Mouse (Mus musculus) WW6 (cell line): Measurements from ENCODE around the gene BC049352.
A peak's percentile ranks its signal among the peaks of the same experiment; 100 is the strongest.

Source experiments
- DNase-seq: peaks from one replicate; pipeline ENCODE4 v3.0.0-alpha.2; 2013; ENCODE audit warnings: low read depth, low spot score

The BC049352 gene

GRCm38 (mm10) chr9:45250306-45250705 lies 68.5 kb downstream of the BC049352 start:
- no peak for DNase-seq

GRCm38 (mm10) chr9:45251281-45251680 lies 69.5 kb downstream of the BC049352 start:
- no peak for DNase-seq

- DNase-seq: no peak
Observed at GRCm38 (mm10) chr9:45251990-45252389, 70.2 kb downstream of the BC049352 start.

- DNase-seq: no peak
Observed at GRCm38 (mm10) chr9:45252395-45252794, 70.6 kb downstream of the BC049352 start.

- no peak for DNase-seq
Observed at GRCm38 (mm10) chr9:45254021-45254420, 72.2 kb downstream of the BC049352 start.

GRCm38 (mm10) chr9:45254605-45255004 lies 72.8 kb downstream of the BC049352 start:
- DNase-seq: no peak

- DNase-seq: no peak
Observed at GRCm38 (mm10) chr9:45255431-45255830, 73.6 kb downstream of the BC049352 start.

GRCm38 (mm10) chr9:45255967-45256366 lies 74.2 kb downstream of the BC049352 start:
- DNase-seq: no peak

- DNase-seq: no peak
Observed at GRCm38 (mm10) chr9:45259065-45259464, 77.3 kb downstream of the BC049352 start.

GRCm38 (mm10) chr9:45261466-45261865 lies 79.7 kb downstream of the BC049352 start:
- DNase-seq: no peak

GRCm38 (mm10) chr9:45261872-45262271 lies 80.1 kb downstream of the BC049352 start:
- no peak for DNase-seq

GRCm38 (mm10) chr9:45267099-45267498 lies 85.3 kb downstream of the BC049352 start:
- DNase-seq: no peak

GRCm38 (mm10) chr9:45268079-45268478 lies 86.3 kb downstream of the BC049352 start:
- no peak for DNase-seq

- peak; percentile 33 for DNase-seq
Observed at GRCm38 (mm10) chr9:45268597-45269325, 87.0 kb downstream of the BC049352 start, which contains the start of gene Il10ra. Gene Il10ra (minus strand): TSS chr9:45269149.

- DNase-seq: no peak
Observed at GRCm38 (mm10) chr9:45272213-45272612, 90.4 kb downstream of the BC049352 start.

- no peak for DNase-seq
Observed at GRCm38 (mm10) chr9:45274218-45274617, 92.4 kb downstream of the BC049352 start.

GRCm38 (mm10) chr9:45274635-45275034 lies 92.8 kb downstream of the BC049352 start:
- DNase-seq: no peak

- no peak for DNase-seq
Observed at GRCm38 (mm10) chr9:45280059-45280458, 98.3 kb downstream of the BC049352 start.

- no peak for DNase-seq
Observed at GRCm38 (mm10) chr9:45280891-45281290, 99.1 kb downstream of the BC049352 start.

GRCm38 (mm10) chr9:45282466-45282865 lies 100.7 kb downstream of the BC049352 start:
- DNase-seq: no peak

GRCm38 (mm10) chr9:45291481-45292168 lies 109.8 kb downstream of the BC049352 start:
- DNase-seq: no peak

GRCm38 (mm10) chr9:45294210-45295011 lies 112.6 kb downstream of the BC049352 start:
- no peak for DNase-seq
